Mouse (Mus musculus) heart, postnatal 4 days (tissue): Measurements from ENCODE around the gene Lgals1. TPM values are rescaled to one million over a fixed set of nuclear protein-coding genes. Genes with fewer than 3 reads are reported as not detected.
"Not testable (repeated sequence)": the region's sequence is repeated elsewhere in the genome, so short reads cannot be mapped to it uniquely, and the experiment has no call there.

ENCODE experiments used
- DNase-seq: peaks from one replicate; pipeline ENCODE4 v3.0.0; 2021
- total RNA-seq, 2 experiments: library from RNA; stranded (reverse); gene quantifications; 2 replicates each; pipeline ENCODE4 v1.2.3; 2021

Lgals1 gene
- 100 to 1,000 TPM; 465 to 471 TPM for total RNA-seq

DNA sequence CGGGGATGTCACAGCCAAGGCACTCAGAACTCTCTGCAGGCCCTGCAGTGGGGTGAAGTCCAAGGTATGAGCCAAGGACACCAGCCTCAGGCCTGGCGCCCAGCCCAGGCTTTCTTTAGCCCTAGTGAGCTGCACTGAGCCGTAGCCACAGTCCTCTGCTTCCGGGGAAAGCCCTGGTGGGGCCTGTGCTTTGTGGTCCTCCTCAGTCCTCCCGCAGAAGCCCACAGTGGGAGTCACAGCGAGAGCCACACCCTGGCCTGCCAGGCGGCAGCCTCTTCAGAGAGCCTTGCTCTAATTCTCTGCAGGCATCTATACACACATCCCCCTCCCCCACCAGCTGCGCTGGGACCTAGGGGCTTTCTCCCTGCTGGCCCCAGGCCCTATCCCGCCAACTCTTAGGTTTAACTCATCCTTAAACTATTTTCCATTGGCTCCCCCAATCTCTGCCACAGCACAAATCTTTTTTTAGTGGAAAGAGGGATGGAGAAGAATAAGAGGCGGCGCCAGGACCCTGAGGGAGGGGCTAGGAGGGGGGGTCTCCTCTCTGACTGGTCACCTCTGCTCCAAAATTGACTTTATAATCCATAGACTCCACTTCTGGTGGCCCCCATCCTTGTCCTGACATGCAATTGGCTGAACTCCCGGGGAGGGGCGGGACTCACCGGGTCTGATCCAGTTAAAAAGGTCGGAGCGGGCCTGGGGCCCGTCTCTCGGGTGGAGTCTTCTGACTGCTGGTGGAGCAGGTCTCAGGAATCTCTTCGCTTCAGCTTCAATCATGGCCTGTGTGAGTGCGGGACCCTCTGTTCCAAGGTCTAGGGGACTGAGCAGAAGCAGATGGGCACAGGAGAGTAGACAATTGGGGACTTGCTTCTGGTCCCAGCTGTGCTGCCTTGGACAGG, at the start of gene Lgals1:
Lgals1 (plus strand) TSS at position 705 of the 899 bp plus-strand sequence.
- peak; percentile 96 for DNase-seq

- peak; percentile 95 for DNase-seq
Measured at GRCm38 (mm10) chr15:78876991-78877809, 49.3 kb upstream of the Lgals1 start, which contains the start of gene Gga1. TSS of gene Gga1 (plus strand) at chr15:78877190.

GRCm38 (mm10) chr15:78877810-78878390, 48.6 kb upstream of the Lgals1 start:
- no peak for DNase-seq

DNA sequence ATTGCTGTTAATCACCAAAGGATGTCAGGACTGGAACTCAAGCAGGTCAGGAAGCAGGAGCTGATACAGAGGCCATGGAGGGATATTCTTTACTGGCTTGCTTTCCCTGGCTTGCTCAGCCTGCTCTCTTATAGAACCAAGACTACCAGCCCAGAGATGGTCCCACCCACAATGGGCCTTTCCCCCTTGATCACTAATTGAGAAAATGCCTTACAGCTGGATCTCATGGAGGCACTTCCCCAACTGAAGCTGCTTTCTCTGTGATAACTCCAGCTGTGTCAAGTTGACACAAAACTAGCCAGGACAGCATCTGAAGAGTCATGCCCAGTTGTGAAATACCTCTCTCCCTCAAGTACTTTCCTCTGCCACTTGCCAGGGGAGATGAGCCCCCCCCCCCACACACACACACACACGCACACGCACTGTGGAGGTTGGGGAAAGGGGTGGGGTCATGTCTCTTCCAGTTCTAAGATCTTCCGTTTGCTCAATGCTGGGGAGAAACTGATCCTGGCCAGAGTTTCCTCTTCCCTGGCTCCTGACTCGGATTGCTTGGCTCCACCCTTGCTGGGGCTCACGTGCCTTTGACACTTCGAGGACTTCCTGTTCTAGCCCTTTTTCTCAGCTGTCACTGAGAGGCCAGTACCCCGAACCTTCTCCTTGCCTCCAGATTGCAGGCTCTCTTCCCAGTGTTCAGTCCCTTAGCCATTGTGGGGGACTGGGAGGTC, 47.6 kb upstream of the Lgals1 start:
- not testable (repeated sequence) for DNase-seq

GRCm38 (mm10) chr15:78880432-78880831, 46.1 kb upstream of the Lgals1 start:
- no peak for DNase-seq

DNA sequence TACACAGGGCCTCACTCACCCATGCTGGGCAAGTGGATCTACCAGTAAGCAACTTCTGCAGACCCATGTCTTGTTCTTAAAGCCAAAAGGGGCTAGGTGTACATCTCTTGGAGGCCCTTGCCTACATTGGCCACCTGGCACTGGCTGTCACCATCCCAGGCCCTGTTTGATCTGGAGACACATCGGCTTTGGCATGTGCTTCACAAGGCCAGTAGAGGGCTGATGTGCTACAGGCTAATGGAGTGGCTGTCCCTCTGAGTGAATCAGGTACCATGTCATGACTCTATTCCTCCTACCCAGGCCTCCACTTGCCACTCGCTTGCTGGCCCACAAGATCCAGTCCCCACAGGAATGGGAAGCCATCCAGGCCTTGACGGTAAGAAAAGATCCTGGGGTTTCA, 44.7 kb upstream of the Lgals1 start:
- DNase-seq: no peak

DNA sequence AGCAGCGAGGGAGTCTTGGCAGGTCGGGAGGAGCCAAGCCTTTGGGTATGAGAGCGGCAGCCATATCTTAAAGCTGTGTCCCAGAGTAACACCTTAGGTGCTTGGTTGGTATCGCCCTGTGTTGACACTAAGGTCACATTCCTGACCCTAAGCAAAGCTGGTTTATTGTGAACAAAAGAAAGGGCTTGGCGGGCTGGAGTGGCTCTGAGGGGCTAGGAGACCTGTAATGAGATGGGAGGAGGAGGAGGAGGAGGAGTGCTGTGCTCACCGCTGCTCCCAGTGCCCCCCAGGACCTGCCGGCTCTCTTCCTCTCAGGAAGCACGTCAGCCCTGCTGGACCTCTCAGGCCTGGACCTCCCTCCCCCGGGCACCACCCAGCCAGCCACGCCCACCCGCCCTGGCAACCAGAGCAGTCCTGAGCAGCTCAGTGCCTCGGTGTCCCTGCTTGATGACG, 37.1 kb upstream of the Lgals1 start:
- no peak for DNase-seq

GRCm38 (mm10) chr15:78892440-78892839, 34.1 kb upstream of the Lgals1 start:
- no peak for DNase-seq

GRCm38 (mm10) chr15:78894726-78895125, 31.8 kb upstream of the Lgals1 start:
- DNase-seq: no peak

GRCm38 (mm10) chr15:78895741-78896140, 30.8 kb upstream of the Lgals1 start:
- DNase-seq: no peak

- DNase-seq: no peak
Measured at GRCm38 (mm10) chr15:78896149-78896548, 30.4 kb upstream of the Lgals1 start.

DNA sequence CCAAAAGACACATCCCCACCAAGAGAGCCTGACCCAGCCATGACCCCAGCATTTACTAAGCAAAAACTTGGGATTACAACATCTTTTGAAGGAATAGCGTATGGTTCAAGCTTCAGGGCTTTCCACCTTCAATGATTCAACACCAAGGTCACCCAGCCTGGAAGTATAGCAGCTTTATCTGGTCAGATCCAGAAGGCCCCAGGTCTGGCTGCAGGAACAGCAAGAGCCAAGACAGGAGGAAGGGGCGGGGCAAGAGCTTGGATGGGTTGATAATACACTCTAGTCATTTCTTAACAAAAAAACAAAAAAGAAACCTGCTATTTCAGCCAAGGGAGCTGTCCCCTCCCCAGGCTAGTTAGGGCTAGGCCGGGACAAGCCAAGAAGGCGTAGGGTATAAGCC, 29.0 kb upstream of the Lgals1 start:
- no peak for DNase-seq

DNA sequence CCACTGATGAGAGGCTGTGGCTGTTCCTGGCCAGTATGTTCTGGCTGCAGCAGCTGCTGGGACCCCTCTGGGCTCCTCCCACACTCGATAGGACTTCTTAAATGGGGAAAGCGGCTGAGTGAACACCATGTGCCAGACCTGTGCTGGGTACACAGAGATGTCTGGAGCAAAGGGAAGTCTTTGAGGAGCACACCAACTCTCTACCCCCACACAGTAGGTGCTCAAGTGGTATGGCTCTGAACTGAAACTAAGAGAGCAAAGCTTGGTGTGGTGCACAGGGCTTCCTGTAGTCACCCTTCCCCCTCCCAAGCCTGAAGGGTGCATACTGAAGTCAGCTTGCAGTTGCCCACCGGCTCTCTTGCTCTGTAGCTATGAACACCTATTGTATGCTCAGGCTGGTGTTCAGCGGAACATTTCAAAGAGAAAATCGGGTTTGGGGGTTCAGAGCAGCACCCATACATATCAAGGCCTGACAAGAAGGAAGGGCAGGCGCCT, 28.0 kb upstream of the Lgals1 start:
- DNase-seq: no peak

DNA sequence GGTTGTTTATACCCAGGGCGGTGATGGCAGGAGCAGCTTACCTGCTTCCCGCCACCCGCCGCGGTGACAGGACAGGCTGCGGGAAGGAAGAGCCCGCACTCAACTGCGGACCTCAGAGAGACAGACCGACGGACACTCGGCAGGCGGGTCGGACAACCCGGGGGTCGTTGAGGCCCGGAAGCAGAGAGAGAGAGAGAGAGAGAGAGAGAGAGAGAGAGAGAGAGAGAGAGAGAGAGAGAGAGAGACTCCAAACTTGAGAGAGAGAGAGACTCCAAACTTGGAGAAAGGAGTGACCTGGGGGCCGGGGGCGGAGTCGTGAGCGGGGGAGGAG, 27.2 kb upstream of the Lgals1 start, which contains the start of gene Gm49510:
Gm49510 (plus strand) TSS at position 259 of the 331 bp plus-strand sequence.
- DNase-seq: no peak

GRCm38 (mm10) chr15:78899740-78900584, 26.6 kb upstream of the Lgals1 start, which contains the start of gene Sh3bp1:
TSS of gene Sh3bp1 (plus strand) at chr15:78899768.
- DNase-seq: peak; percentile 75

- DNase-seq: peak; percentile 39
Measured at GRCm38 (mm10) chr15:78900585-78901421, 25.7 kb upstream of the Lgals1 start.

DNA sequence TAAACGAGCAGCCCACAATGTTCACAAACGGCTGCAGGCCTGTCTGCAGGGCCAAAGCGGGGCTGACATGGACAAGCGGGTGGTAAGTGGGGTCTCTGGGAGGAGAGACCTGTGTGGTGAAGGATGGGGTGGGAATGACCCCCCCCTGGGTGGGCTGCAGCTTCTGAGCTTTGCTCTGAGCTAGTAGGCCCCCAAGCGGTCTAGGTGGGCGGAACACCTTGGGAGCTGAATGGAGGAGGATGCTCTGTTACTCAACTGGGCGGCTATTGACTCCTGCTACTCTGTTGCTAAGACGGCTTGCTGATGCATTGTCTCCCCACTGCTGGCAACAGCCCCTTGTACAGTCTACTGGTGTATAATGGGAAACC, 25.1 kb upstream of the Lgals1 start:
- no peak for DNase-seq

- DNase-seq: peak; percentile 93
Measured at GRCm38 (mm10) chr15:78903243-78903642, 23.3 kb upstream of the Lgals1 start.

DNA sequence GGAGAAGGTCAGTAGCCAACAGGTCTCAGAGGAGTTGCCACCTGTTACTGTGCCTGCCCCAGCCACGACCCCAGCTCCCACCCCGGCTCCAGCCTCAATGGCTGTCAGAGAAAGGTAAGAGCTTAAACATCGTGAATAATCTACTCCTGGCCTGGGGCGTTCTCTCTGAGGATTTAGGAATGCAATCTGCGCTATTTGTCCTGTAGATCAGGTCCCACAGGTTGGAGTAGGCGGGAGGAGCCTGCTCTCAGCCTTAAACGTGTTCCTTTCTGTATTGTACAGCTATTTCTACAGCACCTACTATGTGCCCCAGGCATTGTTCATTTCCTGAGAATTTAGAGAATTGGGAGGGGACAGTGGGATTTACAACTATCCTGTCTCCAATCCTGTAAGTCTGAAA, 18.1 kb upstream of the Lgals1 start:
- DNase-seq: no peak

DNA sequence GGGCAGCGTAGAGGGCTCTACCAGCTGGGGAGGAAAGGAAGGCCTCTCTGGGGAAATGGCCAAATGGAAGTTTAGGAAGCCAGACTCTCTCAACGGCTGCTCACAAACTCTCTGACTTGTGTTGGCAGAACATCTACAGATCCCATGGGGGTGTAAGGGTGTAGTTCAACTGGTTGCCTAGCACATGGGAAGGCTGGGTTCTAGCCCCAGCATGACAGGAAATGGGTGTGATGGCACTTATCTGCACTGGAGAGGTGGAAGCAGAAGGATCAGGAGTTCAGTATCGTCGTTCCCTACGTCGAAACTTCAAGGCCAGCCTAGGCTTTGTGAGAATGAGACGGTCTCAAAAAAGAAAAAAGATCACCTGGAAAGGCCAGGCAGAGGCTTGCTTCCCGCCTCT, 17.5 kb upstream of the Lgals1 start:
- no peak for DNase-seq
